Mouse (Mus musculus): ENCODE results near the gene Tmem107. TPM values are rescaled to one million over a fixed set of nuclear protein-coding genes. Genes with fewer than 3 reads are reported as not detected.

Tmem107 gene
- polyA plus RNA-seq, 2 experiments: 47.8 to 54.4 TPM

DNA sequence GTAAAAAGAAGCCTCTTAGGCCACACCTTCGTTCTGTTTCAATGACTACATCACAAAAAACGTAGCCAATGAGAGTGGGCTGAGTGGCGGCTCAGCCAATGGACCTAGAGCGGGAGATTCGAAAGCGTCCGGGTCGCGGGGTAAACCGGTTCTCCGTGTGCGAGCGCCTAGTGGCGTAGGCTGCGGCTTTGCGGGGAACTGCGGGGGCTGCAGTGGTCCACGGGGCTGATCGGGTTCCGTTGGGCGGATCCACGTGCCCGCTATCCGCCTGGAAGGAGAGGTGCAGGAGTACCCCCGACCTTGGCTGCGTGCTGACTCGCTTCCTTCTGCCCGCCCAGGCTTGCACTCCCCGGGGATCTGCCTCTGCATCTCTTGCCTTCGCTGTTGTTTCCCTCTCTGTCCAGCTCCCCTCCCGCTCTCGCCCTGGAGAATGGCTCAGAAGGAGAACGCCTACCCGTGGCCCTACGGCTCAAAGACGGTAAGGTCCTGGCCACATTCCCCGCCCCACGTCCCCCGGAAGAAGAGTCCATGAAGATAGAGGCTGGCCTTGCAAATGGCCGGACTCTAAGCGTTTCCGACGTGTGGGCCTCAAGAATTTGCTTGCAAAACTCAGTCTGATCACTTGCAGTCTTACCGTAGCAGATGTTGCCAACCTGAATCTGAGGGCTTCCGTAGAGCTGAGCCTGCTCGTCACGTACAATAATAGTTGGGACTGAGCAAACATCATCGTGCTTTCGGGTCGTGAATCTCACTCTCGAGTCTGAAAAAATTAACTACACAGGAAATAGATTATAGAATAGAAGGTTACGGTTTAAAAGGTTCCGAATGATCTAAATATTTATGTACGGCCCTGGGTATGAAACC is 24.8 kb upstream of the Tmem107 start, which contains the start of gene Aurkb:
Aurkb (plus strand) TSS at position 117 of the 864 bp plus-strand sequence.
- Histone ChIP-seq H3K36me3 (ENCODE audit: control insufficient read depth, insufficient read depth, low read length) (peaks cover 28% of the 10 kb centered on the region), H3K4me2 (replicated peaks; ENCODE audit: low read depth, low read length, severe bottlenecking) (peak within 1 kb of the TSS; percentile 81), H3K4me3 (replicated peaks; ENCODE audit: low read length) (peak within 1 kb of the TSS; percentile 83), H3K27ac (replicated peaks; ENCODE audit: low read depth, low read length) (peak within 1 kb of the TSS; percentile 88), H3K9ac (ENCODE audit: low read depth, low read length, severe bottlenecking) (peak within 1 kb of the TSS; percentile 75), H3K27me3 (ENCODE audit: control insufficient read depth, insufficient read depth, low read length) (no peaks in the 10 kb centered on the region), H3K9me3 (ENCODE audit: control insufficient read depth, low read length) (no peaks in the 10 kb centered on the region), H3K4me1 (ENCODE audit: control insufficient read depth, insufficient read depth, low read length) (peaks cover 14% of the 10 kb centered on the region; the same call in 1 of the 2 replicates)
- 1% methylated on average over 51 of the region's 54 CpGs for WGBS
- ATAC-seq (ENCODE audit: low FRiP score, low read depth): peak; percentile 58
- DNase-seq (ENCODE audit: low spot score): peak; percentile 96
- TF ChIP-seq POLR2A (IDR thresholded peaks at IDR 0.05; ENCODE audit: borderline replicate concordance, extremely low read depth, insufficient read depth, insufficient read length): no peak

DNA sequence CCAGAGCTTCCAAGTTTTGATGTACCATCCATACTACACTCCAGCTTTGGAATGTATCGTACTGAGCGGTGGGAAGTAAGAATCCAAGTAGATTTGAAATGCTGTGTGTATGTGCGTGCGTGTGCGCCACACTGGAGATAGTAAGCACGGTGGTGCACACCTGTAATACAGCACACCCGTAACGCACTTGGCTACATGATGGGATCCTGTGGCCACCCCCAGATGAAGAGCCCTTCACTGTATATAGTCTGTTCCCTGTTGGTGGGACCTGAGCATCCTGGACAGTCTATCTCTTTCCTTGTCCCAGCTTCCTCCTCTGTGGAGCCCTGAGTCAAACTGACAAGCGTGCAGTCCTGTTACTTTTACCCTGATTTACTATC is 24.2 kb upstream of the Tmem107 start:
- Histone ChIP-seq H3K4me1 (ENCODE audit: control insufficient read depth, insufficient read depth, low read length) (peaks cover 14% of the 10 kb centered on the region; the same call in 1 of the 2 replicates), H3K36me3 (ENCODE audit: control insufficient read depth, insufficient read depth, low read length) (peaks cover 33% of the 10 kb centered on the region), H3K27ac (replicated peaks; ENCODE audit: low read depth, low read length) (no peak overlapping the region), H3K27me3 (ENCODE audit: control insufficient read depth, insufficient read depth, low read length) (no peaks in the 10 kb centered on the region), H3K9ac (ENCODE audit: low read depth, low read length, severe bottlenecking) (peak overlapping the region; percentile 75), H3K9me3 (ENCODE audit: control insufficient read depth, low read length) (no peaks in the 10 kb centered on the region), H3K4me3 (replicated peaks; ENCODE audit: low read length) (peak overlapping the region; percentile 83), H3K4me2 (replicated peaks; ENCODE audit: low read depth, low read length, severe bottlenecking) (peak overlapping the region; percentile 81)
- WGBS: 9% methylated on average over 9 of the region's 9 CpGs
- DNase-seq (ENCODE audit: low spot score) (no peak), ATAC-seq (ENCODE audit: low FRiP score, low read depth) (no peak)
- no peak for TF ChIP-seq POLR2A (IDR thresholded peaks at IDR 0.05; ENCODE audit: borderline replicate concordance, extremely low read depth, insufficient read depth, insufficient read length)

DNA sequence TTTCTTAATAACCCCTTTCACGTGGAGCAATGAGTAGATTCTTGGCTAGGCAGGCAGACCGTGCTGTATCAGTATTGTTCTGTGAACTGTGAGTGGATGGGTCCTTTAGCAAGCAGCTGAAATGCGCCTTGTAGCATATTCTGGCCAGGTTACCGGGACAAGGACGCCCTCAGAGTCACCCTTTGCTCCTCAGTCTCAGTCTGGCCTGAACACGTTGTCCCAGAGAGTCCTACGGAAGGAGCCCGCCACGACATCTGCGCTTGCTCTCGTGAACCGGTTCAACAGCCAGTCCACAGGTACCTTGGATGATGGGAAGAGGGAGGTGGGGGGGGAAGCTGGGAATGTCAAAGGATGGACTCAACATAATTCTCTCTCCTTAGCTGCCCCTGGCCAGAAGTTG is 23.0 kb upstream of the Tmem107 start:
- Histone ChIP-seq H3K9me3 (ENCODE audit: control insufficient read depth, low read length) (no peaks in the 10 kb centered on the region), H3K27me3 (ENCODE audit: control insufficient read depth, insufficient read depth, low read length) (no peaks in the 10 kb centered on the region), H3K4me1 (ENCODE audit: control insufficient read depth, insufficient read depth, low read length) (peaks cover 14% of the 10 kb centered on the region; the same call in 1 of the 2 replicates), H3K27ac (replicated peaks; ENCODE audit: low read depth, low read length) (no peak overlapping the region), H3K36me3 (ENCODE audit: control insufficient read depth, insufficient read depth, low read length) (peaks cover 38% of the 10 kb centered on the region), H3K4me2 (replicated peaks; ENCODE audit: low read depth, low read length, severe bottlenecking) (peak overlapping the region; percentile 81; the same call in 1 of the 2 replicates), H3K4me3 (replicated peaks; ENCODE audit: low read length) (no peak overlapping the region), H3K9ac (ENCODE audit: low read depth, low read length, severe bottlenecking) (no peak overlapping the region)
- no peak for TF ChIP-seq POLR2A (IDR thresholded peaks at IDR 0.05; ENCODE audit: borderline replicate concordance, extremely low read depth, insufficient read depth, insufficient read length)
- DNase-seq (ENCODE audit: low spot score): no peak
- no peak for ATAC-seq (ENCODE audit: low FRiP score, low read depth)
- WGBS: 92% methylated on average over 12 of the region's 12 CpGs

DNA sequence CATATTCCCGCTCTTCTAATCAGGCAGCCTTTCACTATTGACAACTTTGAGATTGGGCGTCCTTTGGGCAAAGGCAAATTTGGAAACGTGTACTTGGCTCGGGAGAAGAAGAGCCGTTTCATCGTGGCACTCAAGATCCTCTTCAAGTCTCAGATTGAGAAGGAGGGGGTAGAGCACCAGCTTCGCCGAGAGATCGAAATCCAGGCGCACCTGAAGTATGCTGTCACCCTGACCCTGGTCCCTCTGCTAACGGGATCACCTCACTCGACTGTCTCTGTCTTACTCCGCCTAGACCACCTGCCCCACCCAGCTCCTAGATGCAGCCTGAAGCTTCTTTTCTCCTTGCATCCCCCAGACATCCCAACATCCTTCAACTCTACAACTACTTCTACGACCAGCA is 22.5 kb upstream of the Tmem107 start:
- H3K27me3 ChIP-seq (ENCODE audit: control insufficient read depth, insufficient read depth, low read length): no peaks in the 10 kb centered on the region
- WGBS: 95% methylated on average over 14 of the region's 14 CpGs
- H3K4me1 ChIP-seq (ENCODE audit: control insufficient read depth, insufficient read depth, low read length): peaks cover 14% of the 10 kb centered on the region; the same call in 1 of the 2 replicates
- ATAC-seq (ENCODE audit: low FRiP score, low read depth) (no peak), DNase-seq (ENCODE audit: low spot score) (no peak)
- no peaks in the 10 kb centered on the region for H3K9me3 ChIP-seq (ENCODE audit: control insufficient read depth, low read length)
- no peak for TF ChIP-seq POLR2A (IDR thresholded peaks at IDR 0.05; ENCODE audit: borderline replicate concordance, extremely low read depth, insufficient read depth, insufficient read length)
- H3K4me2 ChIP-seq (replicated peaks; ENCODE audit: low read depth, low read length, severe bottlenecking): no peak overlapping the region
- no peak overlapping the region for H3K9ac ChIP-seq (ENCODE audit: low read depth, low read length, severe bottlenecking)
- no peak overlapping the region for H3K4me3 ChIP-seq (replicated peaks; ENCODE audit: low read length)
- H3K36me3 ChIP-seq (ENCODE audit: control insufficient read depth, insufficient read depth, low read length): peaks cover 39% of the 10 kb centered on the region
- H3K27ac ChIP-seq (replicated peaks; ENCODE audit: low read depth, low read length): no peak overlapping the region

DNA sequence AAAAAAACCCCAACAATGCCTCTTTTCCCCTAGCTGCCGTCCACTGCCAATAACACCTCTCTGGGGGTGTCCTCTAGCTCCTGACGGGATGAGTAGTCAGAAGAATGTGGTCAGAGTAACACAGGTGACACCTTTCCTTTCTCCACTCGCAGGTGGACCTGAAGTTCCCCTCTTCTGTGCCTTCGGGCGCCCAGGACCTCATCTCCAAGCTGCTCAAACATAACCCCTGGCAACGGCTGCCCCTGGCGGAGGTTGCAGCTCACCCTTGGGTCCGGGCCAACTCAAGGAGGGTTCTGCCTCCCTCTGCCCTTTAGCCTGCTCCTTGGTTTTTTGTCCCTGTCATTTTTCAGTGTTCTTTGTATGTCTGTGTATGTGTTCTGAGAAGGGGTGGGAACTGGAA is 19.9 kb upstream of the Tmem107 start:
- DNase-seq (ENCODE audit: low spot score): no peak
- Histone ChIP-seq H3K4me3 (replicated peaks; ENCODE audit: low read length) (no peak overlapping the region), H3K9me3 (ENCODE audit: control insufficient read depth, low read length) (no peaks in the 10 kb centered on the region), H3K9ac (ENCODE audit: low read depth, low read length, severe bottlenecking) (no peak overlapping the region), H3K36me3 (ENCODE audit: control insufficient read depth, insufficient read depth, low read length) (peaks cover 45% of the 10 kb centered on the region), H3K27me3 (ENCODE audit: control insufficient read depth, insufficient read depth, low read length) (no peaks in the 10 kb centered on the region), H3K4me1 (ENCODE audit: control insufficient read depth, insufficient read depth, low read length) (peaks cover 14% of the 10 kb centered on the region; the same call in 1 of the 2 replicates), H3K27ac (replicated peaks; ENCODE audit: low read depth, low read length) (no peak overlapping the region), H3K4me2 (replicated peaks; ENCODE audit: low read depth, low read length, severe bottlenecking) (no peak overlapping the region)
- 93% methylated on average over 8 of the region's 8 CpGs for WGBS
- no peak for TF ChIP-seq POLR2A (IDR thresholded peaks at IDR 0.05; ENCODE audit: borderline replicate concordance, extremely low read depth, insufficient read depth, insufficient read length)
- ATAC-seq (ENCODE audit: low FRiP score, low read depth): no peak

Measured in limb, embryonic 14.5 days (tissue).